Mouse (Mus musculus) limb, embryonic 14.5 days (tissue): ENCODE measurements around the gene Mfap1b. TPM values are rescaled to one million over a fixed set of nuclear protein-coding genes. Genes with fewer than 3 reads are reported as not detected.
"Not testable (repeated sequence)": the region's sequence is repeated elsewhere in the genome, so short reads cannot be mapped to it uniquely, and the experiment has no call there.

Experiments used
- ATAC-seq: fragments of 200-750 bp; cut with Nextera tagmentation; 2 replicates; pipeline ENCODE4 v1.8.0; 2017; ENCODE audit warnings: low read depth, moderate number of reproducible peaks, moderate TSS enrichment; ENCODE audit not compliant: low FRiP score
- DNase-seq: peaks from one replicate; pipeline ENCODE4 v3.0.0-alpha.2; 2015; ENCODE audit warnings: low spot score
- H3K27ac ChIP-seq: fragments of 300-500 bp; sonication (generic); replicated peaks from 2 replicates; pipeline ENCODE4 v1.5.1; 2014; ENCODE audit warnings: low read depth, mild to moderate bottlenecking, low read length, moderate library complexity, mixed read lengths
- H3K27me3 ChIP-seq: fragments of 300-500 bp; sonication (generic); 2 replicates; pipeline ENCODE4 v1.6.1; 2014; ENCODE audit warnings: low read length, mixed read lengths; ENCODE audit not compliant: control insufficient read depth, insufficient read depth
- H3K36me3 ChIP-seq: fragments of 300-500 bp; sonication (generic); 2 replicates; pipeline ENCODE4 v1.6.1; 2014; ENCODE audit warnings: mild to moderate bottlenecking, low read length, moderate library complexity, mixed read lengths; ENCODE audit not compliant: control insufficient read depth, insufficient read depth
- H3K4me1 ChIP-seq: fragments of 300-500 bp; sonication (generic); 2 replicates; pipeline ENCODE4 v1.6.1; 2014; ENCODE audit warnings: antibody characterized with exemption, low read length, mixed read lengths; ENCODE audit not compliant: control insufficient read depth, insufficient read depth
- H3K4me2 ChIP-seq: fragments of 300-500 bp; sonication (generic); replicated peaks from 2 replicates; pipeline ENCODE4 v1.6.1; 2014; ENCODE audit warnings: low read depth, mild to moderate bottlenecking, low read length, moderate library complexity; ENCODE audit not compliant: severe bottlenecking
- H3K4me3 ChIP-seq: fragments of 300-500 bp; sonication (generic); replicated peaks from 2 replicates; pipeline ENCODE4 v1.5.1; 2014; ENCODE audit warnings: low read length
- H3K9ac ChIP-seq: fragments of 300-500 bp; sonication (generic); 2 replicates; pipeline ENCODE4 v1.6.1; 2014; ENCODE audit warnings: mild to moderate bottlenecking, low read depth, low read length, moderate library complexity; ENCODE audit not compliant: severe bottlenecking
- H3K9me3 ChIP-seq: fragments of 300-500 bp; sonication (generic); 2 replicates; pipeline ENCODE4 v1.6.1; 2016; ENCODE audit warnings: low read length; ENCODE audit not compliant: control insufficient read depth
- POLR2A ChIP-seq: fragments of 200-500 bp; IDR thresholded peaks from 2 replicates; pipeline ENCODE4 v1.8.0; 2012; ENCODE audit warnings: inconsistent platforms, mild to moderate bottlenecking, moderate library complexity, borderline replicate concordance; ENCODE audit not compliant: insufficient read depth, insufficient read length; ENCODE audit errors: extremely low read depth
- WGBS: fragments of 180-500 bp; shearing (Covaris S2); extraction: QIAGEN DNeasy Blood & Tissue Kit; methylation state at CpG from one replicate; pipeline ENCODE4 v1.1.7; 2014; 5-methylcytosine and 5-hydroxymethylcytosine counted together
- polyA plus RNA-seq, 2 experiments: library from polyadenylated mRNA; depleted of rRNA in 1 of 2; stranded (reverse) in 1 of 2; unstranded in 1 of 2; fragments of >200 nt; fragmentation: Nextera tagmentation in 1 of 2; extraction: Ambion mirVana in 1 of 2; gene quantifications; 2 replicates each; pipeline versions ENCODE4 v1.2.1 to v1.2.3; 2012 to 2014

The Mfap1b gene
- polyA plus RNA-seq, 2 experiments = 16.8 to 54.1 TPM

GRCm38 (mm10) chr2:121507173-121507950 is 33.5 kb upstream of the Mfap1b start:
- no peaks in the 10 kb centered on the region for H3K9me3 ChIP-seq
- no peak for TF ChIP-seq POLR2A
- no peak overlapping the region for H3K27ac ChIP-seq
- ATAC-seq (no peak), DNase-seq (no peak)
- peak overlapping the region; percentile 51 for H3K4me3 ChIP-seq
- WGBS = 24% methylated on average over 12 of the region's 12 CpGs
- peak overlapping the region; percentile 64 for H3K9ac ChIP-seq
- peaks cover 12% of the 10 kb centered on the region; the same call in 1 of the 2 replicates for H3K4me1 ChIP-seq
- no peaks in the 10 kb centered on the region for H3K27me3 ChIP-seq
- H3K36me3 ChIP-seq = peaks cover 14% of the 10 kb centered on the region
- peak overlapping the region; percentile 50 for H3K4me2 ChIP-seq

DNA sequence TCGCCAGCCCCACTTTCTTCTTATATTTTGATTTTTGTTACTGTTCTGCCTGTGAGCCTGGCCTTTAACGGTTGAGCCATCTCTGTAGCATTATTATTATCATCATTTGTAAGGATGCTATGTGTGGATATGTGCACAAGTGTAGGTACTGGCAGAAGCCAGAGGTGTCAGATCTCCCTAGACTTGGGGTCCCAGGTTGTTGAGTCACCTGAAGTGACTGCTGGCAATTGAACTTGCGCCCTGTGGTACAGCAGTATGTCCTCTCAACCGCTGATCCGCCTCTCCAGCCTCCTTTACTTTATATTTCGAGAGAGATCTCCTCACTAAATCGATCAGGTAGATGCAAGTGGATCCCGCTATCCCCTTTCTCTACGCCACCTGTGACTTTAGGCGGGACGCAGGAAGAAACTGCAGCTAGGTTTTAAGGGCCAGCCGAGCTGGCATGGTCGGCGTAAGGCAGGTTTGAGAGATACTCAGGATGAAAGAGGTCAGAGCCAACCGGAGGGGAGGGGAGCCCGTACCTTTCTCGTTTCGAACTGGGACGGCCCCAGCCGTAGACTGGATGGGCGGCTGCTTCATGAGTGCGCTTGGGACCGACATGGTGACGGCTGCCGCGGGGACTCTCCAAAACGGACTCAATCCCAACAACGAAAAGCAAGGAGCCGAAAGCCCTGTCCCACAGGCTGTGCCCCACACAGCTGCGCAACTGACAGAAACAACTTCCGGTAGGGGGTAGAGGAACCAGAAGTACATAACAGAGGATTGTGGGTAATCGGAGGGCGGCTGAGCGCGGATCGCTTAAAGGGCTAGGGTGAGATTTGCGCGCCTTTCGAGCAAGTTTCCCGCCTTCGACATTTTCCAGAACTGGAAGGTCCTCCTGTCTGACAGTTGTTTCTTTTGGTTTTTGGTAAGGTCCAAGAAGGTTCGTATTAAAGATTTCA is 32.3 kb upstream of the Mfap1b start, which contains the start of the genes Mfap1a and Wdr76:
Gene Mfap1a, minus strand, starts transcription at position 724 of the 941 bp plus-strand sequence.
Gene Wdr76, plus strand, starts transcription at position 782 of the 941 bp plus-strand sequence.
- H3K9ac ChIP-seq = peak within 1 kb of the TSS; percentile 64
- not testable (repeated sequence) for H3K27me3 ChIP-seq, H3K27ac ChIP-seq, H3K36me3 ChIP-seq, H3K9me3 ChIP-seq
- DNase-seq = peak; percentile 95
- peaks cover 12% of the 10 kb centered on the region; the same call in 1 of the 2 replicates for H3K4me1 ChIP-seq
- peak within 1 kb of the TSS; percentile 50 for H3K4me2 ChIP-seq
- 5% methylated on average over 40 of the region's 42 CpGs for WGBS
- peak within 1 kb of the TSS; percentile 51 for H3K4me3 ChIP-seq
- peak; percentile 95 for ATAC-seq
- TF ChIP-seq POLR2A = peak; percentile 74; the same call in 1 of the 2 replicates

DNA sequence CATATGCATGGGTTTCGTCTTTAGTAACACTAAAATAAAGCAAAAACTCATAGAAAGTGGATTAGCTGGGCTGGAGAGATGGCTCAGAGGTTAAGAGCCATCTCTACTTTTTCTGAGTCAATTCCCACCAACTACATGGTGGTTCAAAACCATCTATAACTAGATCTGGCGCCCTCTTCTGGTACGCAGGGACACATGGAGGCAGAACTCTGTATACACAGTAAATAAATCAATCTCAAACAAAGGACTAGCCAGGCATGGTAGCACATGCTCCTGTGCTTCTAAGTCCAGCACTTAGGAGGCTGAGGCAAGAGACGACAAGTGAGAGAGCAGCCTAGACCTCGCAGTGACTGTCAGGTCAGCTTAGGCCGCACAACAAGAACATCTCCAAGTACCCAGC is 27.7 kb upstream of the Mfap1b start:
- H3K27me3 ChIP-seq, H3K4me1 ChIP-seq, H3K36me3 ChIP-seq, H3K27ac ChIP-seq, ATAC-seq, H3K9ac ChIP-seq, DNase-seq, H3K4me3 ChIP-seq, H3K9me3 ChIP-seq, H3K4me2 ChIP-seq: not testable (repeated sequence)
- 67% methylated on average over 1 of the region's 6 CpGs for WGBS

GRCm38 (mm10) chr2:121484403-121484802 is 10.5 kb upstream of the Mfap1b start:
- not testable (repeated sequence) for H3K9me3 ChIP-seq, H3K9ac ChIP-seq, DNase-seq, H3K4me3 ChIP-seq, H3K27me3 ChIP-seq, H3K4me2 ChIP-seq, H3K27ac ChIP-seq, ATAC-seq, H3K36me3 ChIP-seq, H3K4me1 ChIP-seq
- WGBS = 80% methylated on average over 1 of the region's 2 CpGs

DNA sequence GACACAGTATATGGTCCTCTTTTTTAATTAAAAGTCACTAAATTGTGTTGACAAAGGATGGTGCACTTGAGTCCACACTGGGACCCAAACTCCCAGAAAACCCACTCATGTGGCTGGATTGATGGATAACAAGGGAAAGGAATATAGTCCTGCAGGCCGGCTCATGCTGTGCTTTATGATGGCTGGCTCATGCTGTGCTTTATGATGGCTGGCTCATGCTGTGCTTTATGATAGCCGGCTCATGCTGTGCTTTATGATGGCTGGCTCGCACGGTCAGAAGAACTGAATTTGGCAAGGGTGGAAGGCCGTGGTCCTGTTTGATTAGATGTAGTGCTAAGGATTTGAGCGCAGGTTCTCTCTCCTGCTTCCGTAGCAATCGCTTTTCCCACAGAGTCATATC is 9.7 kb upstream of the Mfap1b start:
- WGBS = 37% methylated on average over 8 of the region's 8 CpGs
- Histone ChIP-seq H3K27me3 (no peaks in the 10 kb centered on the region), H3K27ac (no peak overlapping the region), H3K4me1 (0 out of 2 replicates have a peak, but pooled peaks cover 4% of the 10 kb centered on the region), H3K9ac (no peak overlapping the region), H3K4me2 (no peak overlapping the region), H3K36me3 (no peaks in the 10 kb centered on the region), H3K4me3 (no peak overlapping the region), H3K9me3 (no peaks in the 10 kb centered on the region)
- no peak for TF ChIP-seq POLR2A
- DNase-seq (no peak), ATAC-seq (no peak)

DNA sequence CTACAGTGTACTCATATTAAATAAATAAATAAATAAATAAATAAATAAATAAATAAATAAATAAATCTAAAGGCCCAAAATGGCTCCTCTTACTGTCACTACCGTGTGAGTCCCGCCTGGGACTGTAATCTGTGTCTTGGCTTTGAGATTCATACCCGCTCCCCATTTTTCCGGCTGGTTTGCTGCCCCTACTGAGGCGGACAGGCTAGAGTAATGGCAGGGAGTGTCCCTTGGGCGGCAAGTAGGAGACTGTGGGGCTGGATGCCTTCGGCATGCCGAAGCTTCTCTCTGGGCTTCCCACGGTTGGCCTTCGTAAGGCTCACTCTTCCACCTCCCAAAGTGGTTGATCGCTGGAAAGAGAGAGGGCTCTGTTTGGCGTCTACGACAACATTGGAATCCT is 7.0 kb upstream of the Mfap1b start:
- not testable (repeated sequence) for H3K27me3 ChIP-seq, H3K9ac ChIP-seq, H3K9me3 ChIP-seq, H3K4me2 ChIP-seq, DNase-seq, H3K4me3 ChIP-seq, H3K4me1 ChIP-seq, ATAC-seq, H3K36me3 ChIP-seq, H3K27ac ChIP-seq
- WGBS = 80% methylated on average over 13 of the region's 13 CpGs
